Mouse (Mus musculus) kidney, adult 2 months (tissue): Measurements from ENCODE around the gene Nans. TPM values are rescaled to one million over a fixed set of nuclear protein-coding genes. Genes with fewer than 3 reads are reported as not detected.

ENCODE experiments used
- DNase-seq: peaks from one replicate; pipeline ENCODE4 v3.0.0; 2021
- H3K27ac ChIP-seq: fragments of 200-500 bp; 2 replicates; pipeline ENCODE4 v1.5.1; 2012; ENCODE audit warnings: low read depth, low read length, control low read depth, inconsistent platforms; ENCODE audit not compliant: insufficient read depth
- H3K27me3 ChIP-seq: fragments of 200-500 bp; replicated peaks from 2 replicates; pipeline ENCODE4 v1.6.1; 2012; ENCODE audit warnings: mild to moderate bottlenecking, moderate library complexity, low read length, inconsistent platforms; ENCODE audit not compliant: control insufficient read depth, insufficient read depth
- H3K36me3 ChIP-seq: fragments of 200-500 bp; 2 replicates; pipeline ENCODE4 v1.6.1; 2012; ENCODE audit warnings: mild to moderate bottlenecking, moderate library complexity, low read length, inconsistent platforms; ENCODE audit not compliant: control insufficient read depth, insufficient read depth
- H3K4me1 ChIP-seq: fragments of 200-500 bp; 2 replicates; pipeline ENCODE4 v1.6.1; 2011; ENCODE audit warnings: low read length; ENCODE audit not compliant: control insufficient read depth, insufficient read depth
- H3K4me3 ChIP-seq: fragments of 200-500 bp; 2 replicates; pipeline ENCODE4 v1.5.1; 2011; ENCODE audit warnings: mild to moderate bottlenecking, low read depth, low read length, control low read depth; ENCODE audit not compliant: insufficient read depth
- CTCF ChIP-seq: fragments of 200-500 bp; conservative IDR thresholded peaks from 2 replicates; pipeline ENCODE4 v1.5.1; 2011; ENCODE audit warnings: low read depth, mild to moderate bottlenecking, control low read depth, low read length, moderate library complexity, mixed read lengths; ENCODE audit not compliant: insufficient read depth, insufficient read length
- POLR2A ChIP-seq: fragments of 200-500 bp; IDR thresholded peaks from one replicate; pipeline ENCODE4 v1.6.1; 2011; ENCODE audit warnings: low read depth, low read length, control low read depth
- WGBS: fragments of 180-500 bp; shearing (Covaris S2); methylation state at CpG from one replicate; pipeline ENCODE4 v1.1.7; 2018; 5-methylcytosine and 5-hydroxymethylcytosine counted together
- polyA plus RNA-seq: library from polyadenylated mRNA; depleted of rRNA; stranded (reverse); fragments of >200 nt; gene quantifications from 2 replicates; pipeline ENCODE4 v1.2.3, GENCODE M21; 2012

Gene Nans
- polyA plus RNA-seq, 1 experiment = 13.8 TPM

DNA sequence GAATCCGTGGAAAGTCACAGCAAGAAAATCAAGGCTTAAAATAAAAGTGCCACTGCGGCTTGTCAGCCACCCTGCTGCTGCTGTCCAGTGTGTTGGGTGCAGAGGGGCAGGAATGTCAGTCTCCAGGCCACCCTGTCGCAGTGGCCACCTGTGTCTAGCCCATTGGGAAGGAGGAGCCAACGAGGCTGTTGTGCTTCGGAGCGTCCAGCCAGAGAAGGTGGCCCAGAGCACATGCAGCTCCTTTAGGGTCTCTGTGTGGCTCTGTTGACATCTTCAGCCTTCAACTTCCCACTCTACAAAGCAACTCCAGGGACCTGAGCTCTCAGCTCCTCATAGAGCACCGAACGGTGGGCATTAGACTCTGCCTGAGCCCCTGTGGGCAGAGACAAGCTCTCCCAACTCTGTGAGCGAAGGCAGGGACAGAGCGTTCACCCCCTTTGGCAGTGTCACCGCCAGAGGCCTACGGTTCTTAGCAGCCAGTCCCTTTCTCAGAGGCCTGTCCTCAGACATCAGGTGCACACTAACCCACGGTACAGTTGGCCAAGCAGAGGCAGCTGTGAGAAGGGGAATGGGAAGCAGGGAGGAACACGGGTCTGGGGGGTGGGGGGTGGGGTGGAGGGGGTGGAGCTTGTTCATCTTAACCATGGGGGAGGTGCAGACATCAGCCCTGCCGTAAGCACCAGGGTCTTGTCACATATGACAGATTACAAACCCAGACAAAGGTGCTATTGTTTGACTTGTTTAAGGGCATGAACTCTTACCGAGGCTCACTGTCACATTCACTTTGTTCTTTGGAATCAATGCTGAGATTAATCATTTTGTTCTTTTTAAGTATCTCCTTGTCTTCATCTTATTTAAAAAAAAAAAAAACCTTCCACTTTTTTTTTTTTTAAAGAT is 13.8 kb downstream of the Nans start:
- DNase-seq = no peak
- Histone ChIP-seq H3K27ac (no peak overlapping the region), H3K4me1 (no peaks in the 10 kb centered on the region; the same call in 1 of the 2 replicates), H3K27me3 (no peaks in the 10 kb centered on the region), H3K36me3 (no peaks in the 10 kb centered on the region), H3K4me3 (no peak overlapping the region)
- TF ChIP-seq CTCF (no peak), POLR2A (no peak)
- 82% methylated on average over 16 of the region's 16 CpGs for WGBS

DNA sequence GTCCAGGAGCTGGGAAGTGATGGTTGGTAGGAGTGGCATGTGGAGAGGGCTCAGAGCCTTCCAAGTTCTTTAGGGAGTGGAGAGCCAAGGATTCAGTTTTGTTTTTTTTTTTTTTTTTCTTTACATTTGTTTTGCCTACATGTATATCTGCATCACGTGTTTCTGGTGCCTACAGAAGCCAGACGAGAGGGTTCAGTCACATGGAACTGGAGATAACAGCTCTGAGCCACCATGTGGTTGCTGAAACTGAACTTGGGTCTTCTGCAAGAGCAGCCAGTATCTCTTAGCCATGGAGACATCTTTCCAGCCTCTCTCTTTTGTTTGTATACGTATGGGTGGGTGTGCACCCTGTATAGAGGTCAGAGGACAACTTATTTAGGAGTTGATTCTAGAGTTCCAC is 14.8 kb downstream of the Nans start:
- no peaks in the 10 kb centered on the region for H3K36me3 ChIP-seq
- TF ChIP-seq POLR2A = no peak
- no peak for TF ChIP-seq CTCF
- no peak for DNase-seq
- no peaks in the 10 kb centered on the region for H3K27me3 ChIP-seq
- H3K27ac ChIP-seq = no peak overlapping the region
- H3K4me1 ChIP-seq = no peaks in the 10 kb centered on the region; the same call in 1 of the 2 replicates
- WGBS = 74% methylated on average over 3 of the region's 3 CpGs
- no peak overlapping the region for H3K4me3 ChIP-seq

DNA sequence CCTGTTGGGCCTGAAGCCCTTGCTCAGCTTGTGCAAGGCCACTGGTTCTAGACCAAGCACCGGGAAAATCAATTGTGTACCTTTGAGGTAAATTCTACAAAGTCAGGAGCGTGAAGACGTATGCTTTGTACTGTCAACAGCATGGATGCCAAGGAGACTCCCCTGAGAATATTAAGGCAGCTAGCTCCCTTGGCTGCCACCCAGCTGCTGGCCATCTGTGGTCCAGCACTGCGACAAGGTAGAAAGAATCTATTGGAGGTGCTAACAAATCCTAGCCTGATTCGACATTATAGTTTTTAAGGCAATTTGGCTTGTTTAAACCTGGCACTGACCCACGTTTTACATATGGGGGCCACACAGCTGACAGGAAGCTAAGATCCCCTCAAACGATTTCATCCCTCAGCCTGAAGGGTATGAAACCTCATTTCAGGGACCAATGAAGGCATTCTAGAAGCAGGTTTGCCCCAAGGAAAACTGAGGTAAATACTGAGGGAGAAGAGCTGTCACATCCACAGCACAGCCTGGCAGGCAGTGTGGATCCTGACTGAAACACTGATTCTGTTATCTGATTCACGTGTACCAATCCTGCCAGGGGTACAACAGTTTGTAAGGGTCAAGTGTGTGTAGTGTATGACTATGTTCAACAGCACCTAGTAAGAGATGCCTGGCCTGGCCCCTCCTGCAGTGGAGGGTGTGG is 16.5 kb downstream of the Nans start:
- Histone ChIP-seq H3K4me3 (no peak overlapping the region), H3K27ac (no peak overlapping the region), H3K4me1 (no peaks in the 10 kb centered on the region), H3K27me3 (no peaks in the 10 kb centered on the region), H3K36me3 (no peaks in the 10 kb centered on the region)
- WGBS = 76% methylated on average over 8 of the region's 8 CpGs
- TF ChIP-seq POLR2A = no peak
- TF ChIP-seq CTCF = no peak
- DNase-seq = no peak

DNA sequence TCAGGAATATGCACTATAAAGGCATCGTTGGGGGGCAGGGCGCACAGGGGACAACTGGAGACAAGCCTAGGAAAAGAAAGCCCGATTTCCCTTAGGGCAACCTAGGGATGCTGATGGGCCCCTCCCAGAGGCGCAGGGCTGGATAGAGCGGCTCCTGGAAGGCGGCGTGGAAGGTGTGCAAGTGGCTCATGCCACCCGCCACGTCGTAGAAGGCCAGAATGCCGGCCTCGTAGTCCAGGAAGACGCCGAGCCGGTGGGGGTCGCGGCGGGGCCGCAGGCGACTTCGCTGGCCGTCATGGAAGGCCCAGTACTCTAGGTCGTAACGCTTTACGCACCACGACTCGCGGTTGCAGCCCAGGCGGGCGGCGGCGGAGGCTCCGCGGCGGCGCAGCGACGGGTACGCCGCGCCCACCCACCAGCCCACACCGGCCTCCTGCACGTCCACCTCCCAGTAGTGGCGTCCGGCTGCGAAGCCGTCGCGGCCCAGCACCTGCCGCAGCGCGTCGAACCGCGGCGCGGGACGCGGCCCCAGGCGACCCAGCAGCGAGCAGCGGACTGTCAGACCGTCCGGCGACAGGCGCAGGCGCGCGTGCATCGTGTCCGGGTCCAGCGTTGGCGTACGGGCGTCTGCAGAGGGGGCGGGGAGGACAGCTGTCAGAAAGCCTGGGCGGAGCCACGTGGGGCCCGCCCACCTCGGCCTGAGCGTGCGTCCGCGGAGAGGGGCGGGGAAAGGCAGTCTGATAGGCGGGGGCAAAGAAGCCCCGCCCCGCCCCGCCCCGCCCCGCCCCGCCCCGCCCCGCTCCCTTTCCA is 18.0 kb downstream of the Nans start:
- 1% methylated on average over 94 of the region's 94 CpGs for WGBS
- H3K4me3 ChIP-seq = peak overlapping the region; percentile 62
- H3K4me1 ChIP-seq = no peaks in the 10 kb centered on the region
- no peak for TF ChIP-seq CTCF
- peak; percentile 43 for TF ChIP-seq POLR2A
- no peaks in the 10 kb centered on the region for H3K36me3 ChIP-seq
- H3K27me3 ChIP-seq = no peaks in the 10 kb centered on the region
- H3K27ac ChIP-seq = no peak overlapping the region
- peak; percentile 98 for DNase-seq

DNA sequence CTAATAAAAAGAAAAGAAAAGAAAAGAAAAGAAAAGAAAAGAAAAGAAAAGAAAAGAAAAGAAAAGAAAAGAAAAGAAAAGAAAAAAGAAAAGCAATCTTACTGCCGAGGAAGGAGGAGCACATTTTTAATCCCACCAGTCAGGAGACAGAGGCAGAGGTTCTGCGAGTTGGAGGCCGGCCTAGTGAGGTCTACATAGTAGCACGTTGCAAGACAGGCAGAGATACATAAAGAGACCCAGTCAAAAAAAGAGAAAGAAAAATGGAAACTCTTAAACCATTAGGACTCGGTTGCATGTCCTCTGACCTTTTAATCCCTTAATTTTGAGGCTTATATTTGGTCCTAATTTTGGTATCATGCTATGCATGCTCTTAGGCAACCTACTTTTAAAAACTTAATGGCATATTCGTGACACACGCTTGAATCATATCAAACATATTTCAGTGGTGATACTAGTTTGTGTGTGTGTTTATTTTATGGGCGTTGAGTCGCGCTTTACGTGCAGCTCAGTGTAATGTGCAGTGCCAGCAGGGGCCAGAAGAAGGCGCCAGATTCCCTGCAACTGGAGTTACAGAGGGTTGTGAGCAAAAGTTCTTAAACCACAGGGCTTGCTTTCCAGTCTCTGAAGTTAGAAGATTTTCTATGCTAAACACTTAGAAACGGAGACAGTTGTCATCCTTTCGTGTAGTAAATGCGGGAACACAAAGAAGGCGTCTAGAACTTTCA is 18.9 kb downstream of the Nans start:
- Histone ChIP-seq H3K4me1 (no peaks in the 10 kb centered on the region), H3K36me3 (no peaks in the 10 kb centered on the region), H3K27me3 (no peaks in the 10 kb centered on the region), H3K27ac (no peak overlapping the region), H3K4me3 (peak overlapping the region; percentile 10; the same call in 1 of the 2 replicates)
- TF ChIP-seq CTCF (peak; percentile 80), POLR2A (no peak)
- DNase-seq = peak; percentile 82
- 13% methylated on average over 16 of the region's 16 CpGs for WGBS

- Histone ChIP-seq H3K36me3 (no peaks in the 10 kb centered on the region), H3K27me3 (no peaks in the 10 kb centered on the region), H3K4me1 (no peaks in the 10 kb centered on the region), H3K27ac (no peak overlapping the region), H3K4me3 (no peak overlapping the region)
- TF ChIP-seq POLR2A (no peak), CTCF (no peak)
- 89% methylated on average over 2 of the region's 2 CpGs for WGBS
- no peak for DNase-seq
These were observed 31.4 kb downstream of the Nans start for GRCm38 (mm10) chr4:46520491-46520890.
